Comparison of ENCODE assay signal across 18 mouse cellular contexts in genomic region chr14:26981494-26982149, GRCm38 (mm10). TPM values are rescaled to one million over a fixed set of nuclear protein-coding genes. Genes with fewer than 3 reads are reported as not detected.
A peak's percentile ranks its signal among the peaks of the same experiment; 100 is the strongest.
DNase-seq lines count a peak whose midpoint lies in the region; TF ChIP-seq lines count a peak whose summit lies in the region.
"Had no signal": no experiment of that assay in that cellular context is flagged by ENCODE, and none has a peak within 500 bp of the region (broad histone marks: within the 10 kb centered on the region; RNA-seq: fewer than 3 reads in every experiment).

No protein-coding gene starts in this region.

- no peak for DNase-seq in gastrocnemius, adult 2 months
- DNase-seq in gastrocnemius, adult 8-10 months (ENCODE audit: low spot score in 2 of 2): no peak
- peak; percentile 47 for DNase-seq in kidney, adult 9 months
- no peak for DNase-seq in kidney, postnatal 25 days
- DNase-seq in CH12.LX (ENCODE audit: extremely low read depth) (no peak), adipocyte (ENCODE audit: low spot score) (peak; percentile 37)
- DNase-seq in gastrocnemius, postnatal 10 days: no peak
- DNase-seq in adrenal gland, postnatal 36 days: no peak
- DNase-seq: cerebellum, postnatal 10 days; heart, postnatal 4 days; layer of hippocampus, adult 9-11 months; lung, postnatal 14 days; retina, postnatal 1 day had no signal

- in situ Hi-C loops in CH12.LX (cut with MboI; ENCODE audit: low pct_ligation_motif_present, low pct_unique_long_range_greater_than_20kb, low sequenced_read_pairs): loop anchor here (25.0 kb wide), 1 partner anchor 294 kb away; the partner anchor contains the start of gene Dnah12

- dilution Hi-C loops in CH12.LX (cut with MboI; ENCODE audit: extremely low pct_ligation_motif_present, extremely low pct_unique_long_range_greater_than_20kb, low sequenced_read_pairs): no loop called here

- H3K4me2 ChIP-seq in CH12.LX (ENCODE audit: insufficient read depth, low read depth, poor library complexity, severe bottlenecking): no peak overlapping the region
- H3K4me2 ChIP-seq: heart, embryonic 11.5 days; neural tube, embryonic 15.5 days had no signal

- intact Hi-C loops in gastrocnemius, adult 2 months (cut with DNase I): no loop called here

- TF ChIP-seq RAD21 in CH12.LX (IDR thresholded peaks at IDR 0.05; ENCODE audit: low read depth, low read length): peak; percentile 46

- no peak overlapping the region for H3K9ac ChIP-seq in CH12.LX (ENCODE audit: insufficient read depth, low read depth)
- H3K9ac ChIP-seq: neural tube, embryonic 15.5 days had no signal

- peaks cover 0 to 3% of the 10 kb centered on the region in 2 experiments; a peak in 2 of 4 replicates for H3K4me1 ChIP-seq in CH12.LX (ENCODE audit: control insufficient read depth in 1 of 2, insufficient read depth in 2 of 2)

- H3K4me3 ChIP-seq in gastrocnemius, adult 2 months: no peak overlapping the region
- no peak overlapping the region for H3K4me3 ChIP-seq in CH12.LX (replicated peaks in 1 of 3; ENCODE audit: low read depth in 2 of 3, low read length in 2 of 3, poor library complexity in 1 of 3)
- H3K4me3 ChIP-seq: neural tube, embryonic 15.5 days had no signal

- H3K27ac ChIP-seq in gastrocnemius, adult 2 months: no peak overlapping the region
- H3K27ac ChIP-seq in CH12.LX (ENCODE audit: insufficient read depth, low read depth): no peak overlapping the region
- H3K27ac ChIP-seq: neural tube, embryonic 15.5 days had no signal

- H3K79me2 ChIP-seq in CH12.LX (replicated peaks; ENCODE audit: control insufficient read depth, extremely low read depth, insufficient read depth, poor library complexity, severe bottlenecking): no peaks in the 10 kb centered on the region

- peaks cover 4% of the 10 kb centered on the region for H3K9me3 ChIP-seq in CH12.LX (replicated peaks; ENCODE audit: low read length)

- TF ChIP-seq POLR2A in CH12.LX (IDR thresholded peaks at IDR 0.05; ENCODE audit: low read depth, low read length): no peak

- no peak for TF ChIP-seq EP300 in CH12.LX (IDR thresholded peaks at IDR 0.05; ENCODE audit: low read length)

- no peaks in the 10 kb centered on the region for H3K36me3 ChIP-seq in CH12.LX (replicated peaks in 1 of 2; ENCODE audit: control insufficient read depth in 1 of 2, insufficient read depth in 1 of 2, low read length in 1 of 2)
- H3K36me3 ChIP-seq: neural tube, embryonic 15.5 days had no signal

- peak; percentile 34; the same call in 1 of the 2 replicates for TF ChIP-seq CTCF in gastrocnemius, adult 2 months (IDR thresholded peaks at IDR 0.05)
- TF ChIP-seq CTCF in CH12.LX (conservative IDR thresholded peaks at IDR 0.05 in 1 of 2, IDR thresholded peaks at IDR 0.05 in 1 of 2; ENCODE audit: low read depth in 2 of 2, low read length in 2 of 2): peak in 1 of 2 experiments; percentile 61; a peak in 2 of 4 replicates

- no peaks in the 10 kb centered on the region for H3K27me3 ChIP-seq in CH12.LX (replicated peaks)
- H3K27me3 ChIP-seq: neural tube, embryonic 15.5 days had no signal

TF ChIP-seq in CH12.LX, 34 proteins besides CTCF, POLR2A, EP300 and RAD21:
- TF ChIP-seq JUND (conservative IDR thresholded peaks at IDR 0.05; ENCODE audit: low read depth, low read length) (no peak), RCOR1 (conservative IDR thresholded peaks at IDR 0.05; ENCODE audit: low read depth, low read length) (no peak), JUN (IDR thresholded peaks at IDR 0.05; ENCODE audit: insufficient read depth, low read depth, low read length) (no peak), SMC3 (IDR thresholded peaks at IDR 0.05; ENCODE audit: low read depth, low read length) (peak; percentile 52), TBP (conservative IDR thresholded peaks at IDR 0.05; ENCODE audit: low read depth, low read length) (no peak)

RNA-seq across cellular contexts. Expression of gene Appl1, which starts 10.6 kb away (rescaled TPM):
- 10 to 100 TPM; 18.6 to 21.6 TPM for total RNA-seq in gastrocnemius, adult 2 months (2021)
- total RNA-seq in gastrocnemius, adult 8-10 months (2022): 10 to 100 TPM; 13.5 to 22.0 (median 18.2) TPM
- 8.0 and 9.0 TPM in 2 replicates for total RNA-seq in CH12.LX (2012; rRNA removed)
- total RNA-seq in CH12.LX (2014; rRNA removed): 11.0 and 12.6 TPM in 2 replicates
- polyA plus RNA-seq in CH12.LX (2012; ENCODE audit: insufficient read length, low read depth): 11.9 and 14.7 TPM in 2 replicates
- total RNA-seq in gastrocnemius, postnatal 10 days (2021): 10 to 100 TPM; 19.0 to 28.3 TPM
- 10 to 100 TPM; 39.3 to 44.3 TPM for total RNA-seq in adrenal gland, postnatal 36 days (2021)

RNA-seq across cellular contexts. Expression of gene Hesx1, which starts 12.6 kb away (rescaled TPM):
- not detected for total RNA-seq in gastrocnemius, adult 2 months (2021)
- total RNA-seq in gastrocnemius, adult 8-10 months (2022): not detected
- total RNA-seq in CH12.LX (2012; rRNA removed) (1.9 and 2.2 TPM in 2 replicates), CH12.LX (2014; rRNA removed) (3.6 and 3.9 TPM in 2 replicates)
- polyA plus RNA-seq in CH12.LX (2012; ENCODE audit: insufficient read length, low read depth): 3.4 and 4.3 TPM in 2 replicates
- total RNA-seq in gastrocnemius, postnatal 10 days (2021): not detected
- not detected for total RNA-seq in adrenal gland, postnatal 36 days (2021)
- total RNA-seq: left cerebral cortex, postnatal 25 days; liver, adult 2 months had no signal
- polyA plus RNA-seq: forebrain, embryonic 14.5 days; liver, adult 2 months had no signal

RNA-seq across cellular contexts. Expression of gene Il17rd, which starts 57.1 kb away (rescaled TPM):
- 1 to 10 TPM; 2.1 to 3.0 TPM for total RNA-seq in gastrocnemius, adult 2 months (2021)
- total RNA-seq in gastrocnemius, adult 8-10 months (2022): 1 to 10 TPM; 1.5 to 2.4 (median 1.6) TPM
- total RNA-seq in CH12.LX (2012; rRNA removed) (0.04 TPM in 2 replicates), CH12.LX (2014; rRNA removed) (0.03 and 0.08 TPM in 2 replicates)
- polyA plus RNA-seq in CH12.LX (2012; ENCODE audit: insufficient read length, low read depth): 0.04 and 0.09 TPM in 2 replicates
- total RNA-seq in gastrocnemius, postnatal 10 days (2021): 1 to 10 TPM; 6.5 to 7.1 TPM
- total RNA-seq in adrenal gland, postnatal 36 days (2021): 1 to 10 TPM; 2.9 to 3.4 TPM

Comparison
In these comparisons a context has a peak if more than half of its experiments do, and no peak if none do; other contexts are left out.
1. DNase-seq: peak in kidney, adult 9 months (single experiment) and adipocyte (single experiment); none in gastrocnemius, adult 2 months (single experiment), gastrocnemius, adult 8-10 months (0 of 2), kidney, postnatal 25 days (0 of 2), CH12.LX (single experiment), gastrocnemius, postnatal 10 days (single experiment) and adrenal gland, postnatal 36 days (0 of 2).